ENCODE assay signal across 14 mouse cellular contexts in the genomic region with DNA sequence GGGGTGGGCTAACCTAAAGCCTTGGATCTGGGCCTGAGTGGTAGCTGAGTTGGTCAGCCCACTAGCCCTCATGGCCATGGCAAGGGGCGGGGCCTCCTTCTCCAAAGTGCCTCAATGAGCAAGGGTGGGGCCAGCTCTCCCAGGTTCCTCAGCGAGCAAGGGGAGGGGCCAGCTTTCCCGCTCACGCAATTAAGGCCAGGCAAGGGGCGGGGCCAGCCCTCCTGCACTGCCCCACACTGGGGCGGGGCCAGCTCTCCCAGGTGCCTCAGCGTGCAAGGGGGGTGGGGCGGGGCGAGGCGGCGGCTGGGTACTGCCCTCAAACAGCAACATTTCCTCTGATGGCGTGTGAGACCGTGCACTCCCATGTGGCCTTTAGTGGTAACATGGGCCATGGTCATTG. TPM values are rescaled to one million over a fixed set of nuclear protein-coding genes. Genes with fewer than 3 reads are reported as not detected.
A peak's percentile ranks its signal among the peaks of the same experiment; 100 is the strongest.
DNase-seq lines count a peak whose midpoint lies in the region; ATAC-seq lines count a peak whose summit lies in the region.
"Had no signal": no experiment of that assay in that cellular context is flagged by ENCODE, and none has a peak within 500 bp of the region (broad histone marks: within the 10 kb centered on the region; RNA-seq: fewer than 3 reads in every experiment).

No protein-coding gene starts in this region.

- peaks cover 6% of the 10 kb centered on the region for H3K27me3 ChIP-seq in hindbrain, embryonic 11.5 days (ENCODE audit: control insufficient read depth, insufficient read depth, low read length)
- H3K27me3 ChIP-seq in hindbrain, embryonic 14.5 days (ENCODE audit: control insufficient read depth, insufficient read depth, low read length): peaks cover 66% of the 10 kb centered on the region
- H3K27me3 ChIP-seq in neural tube, embryonic 12.5 days (replicated peaks): peaks cover 8% of the 10 kb centered on the region; the same call in 1 of the 2 replicates
- H3K27me3 ChIP-seq in embryonic facial prominence, embryonic 11.5 days (ENCODE audit: control insufficient read depth, insufficient read depth, low read length): no peaks in the 10 kb centered on the region
- H3K27me3 ChIP-seq: CH12.LX; stomach, embryonic 15.5 days had no signal

- H3K4me2 ChIP-seq in hindbrain, embryonic 11.5 days (replicated peaks; ENCODE audit: low read depth, low read length): no peak overlapping the region
- no peak overlapping the region for H3K4me2 ChIP-seq in hindbrain, embryonic 14.5 days (replicated peaks)
- peak overlapping the region; percentile 24; the same call in 1 of the 2 replicates for H3K4me2 ChIP-seq in neural tube, embryonic 12.5 days (replicated peaks)
- H3K4me2 ChIP-seq in embryonic facial prominence, embryonic 11.5 days (ENCODE audit: low read depth, low read length): no peak overlapping the region
- H3K4me2 ChIP-seq: stomach, embryonic 15.5 days had no signal

- no peaks in the 10 kb centered on the region for H3K9me3 ChIP-seq in hindbrain, embryonic 11.5 days (ENCODE audit: control insufficient read depth, low read length)
- no peaks in the 10 kb centered on the region for H3K9me3 ChIP-seq in hindbrain, embryonic 14.5 days (ENCODE audit: control insufficient read depth, low read length)
- H3K9me3 ChIP-seq in neural tube, embryonic 12.5 days: no peaks in the 10 kb centered on the region
- no peaks in the 10 kb centered on the region for H3K9me3 ChIP-seq in embryonic facial prominence, embryonic 11.5 days (replicated peaks; ENCODE audit: control insufficient read depth, low read length)
- H3K9me3 ChIP-seq: stomach, embryonic 15.5 days had no signal

- H3K27ac ChIP-seq in hindbrain, embryonic 11.5 days (ENCODE audit: low read depth, low read length): no peak overlapping the region
- H3K27ac ChIP-seq in hindbrain, embryonic 14.5 days: no peak overlapping the region
- H3K27ac ChIP-seq in neural tube, embryonic 12.5 days: no peak overlapping the region
- H3K27ac ChIP-seq in embryonic facial prominence, embryonic 11.5 days (replicated peaks; ENCODE audit: low read depth, low read length): no peak overlapping the region
- H3K27ac ChIP-seq: stomach, embryonic 15.5 days had no signal

- no peak overlapping the region for H3K9ac ChIP-seq in hindbrain, embryonic 11.5 days (ENCODE audit: low read depth, low read length)
- H3K9ac ChIP-seq in hindbrain, embryonic 14.5 days: no peak overlapping the region
- no peak overlapping the region for H3K9ac ChIP-seq in neural tube, embryonic 12.5 days
- no peak overlapping the region for H3K9ac ChIP-seq in embryonic facial prominence, embryonic 11.5 days (replicated peaks; ENCODE audit: low read length)
- H3K9ac ChIP-seq: stomach, embryonic 15.5 days had no signal

- no peaks in the 10 kb centered on the region for H3K4me1 ChIP-seq in hindbrain, embryonic 11.5 days (replicated peaks; ENCODE audit: control insufficient read depth, insufficient read depth, low read length)
- no peaks in the 10 kb centered on the region for H3K4me1 ChIP-seq in hindbrain, embryonic 14.5 days (replicated peaks; ENCODE audit: control insufficient read depth, insufficient read depth, low read length)
- no peaks in the 10 kb centered on the region for H3K4me1 ChIP-seq in neural tube, embryonic 12.5 days
- H3K4me1 ChIP-seq in embryonic facial prominence, embryonic 11.5 days (ENCODE audit: control insufficient read depth, insufficient read depth, low read length): no peaks in the 10 kb centered on the region
- H3K4me1 ChIP-seq: stomach, embryonic 15.5 days had no signal

- peak; percentile 0 for DNase-seq in hindbrain, embryonic 11.5 days (ENCODE audit: low spot score)
- no peak for DNase-seq in hindbrain, embryonic 14.5 days (ENCODE audit: low spot score)
- DNase-seq in neural tube, embryonic 10.5 days (ENCODE audit: extremely low spot score, low spot score): no peak
- peak; percentile 1 for DNase-seq in embryonic facial prominence, embryonic 11.5 days (ENCODE audit: low spot score)
- no peak for DNase-seq in frontal cortex, postnatal 25 days (ENCODE audit: low spot score in 2 of 2)
- DNase-seq: adrenal gland, adult 8-10 months; right cerebral cortex, postnatal 14 days had no signal

- ATAC-seq in hindbrain, embryonic 11.5 days (ENCODE audit: low FRiP score): no peak
- no peak for ATAC-seq in hindbrain, embryonic 14.5 days (ENCODE audit: low FRiP score)
- ATAC-seq in neural tube, embryonic 12.5 days (ENCODE audit: low FRiP score, low read depth): no peak
- ATAC-seq in embryonic facial prominence, embryonic 11.5 days (replicated peaks; ENCODE audit: insufficient number of reproducible peaks, low FRiP score, low TSS enrichment, low read depth): no peak
- no peak for ATAC-seq in frontal cortex, adult (ENCODE audit: low TSS enrichment)

- 34% methylated on average over 11 of the region's 13 CpGs for WGBS in hindbrain, embryonic 11.5 days
- WGBS in hindbrain, embryonic 14.5 days: 46% methylated on average over 13 of the region's 13 CpGs
- 44% methylated on average over 13 of the region's 13 CpGs for WGBS in neural tube, embryonic 12.5 days
- 29% methylated on average over 10 of the region's 13 CpGs for WGBS in embryonic facial prominence, embryonic 11.5 days

- no peak overlapping the region for H3K4me3 ChIP-seq in hindbrain, embryonic 11.5 days (ENCODE audit: low read depth, low read length)
- no peak overlapping the region for H3K4me3 ChIP-seq in hindbrain, embryonic 14.5 days (replicated peaks; ENCODE audit: low read length)
- H3K4me3 ChIP-seq in neural tube, embryonic 12.5 days: no peak overlapping the region
- no peak overlapping the region for H3K4me3 ChIP-seq in embryonic facial prominence, embryonic 11.5 days (ENCODE audit: low read depth, low read length)
- H3K4me3 ChIP-seq: stomach, embryonic 15.5 days had no signal

- no peaks in the 10 kb centered on the region for H3K36me3 ChIP-seq in hindbrain, embryonic 11.5 days (ENCODE audit: control insufficient read depth, insufficient read depth, low read length)
- H3K36me3 ChIP-seq in hindbrain, embryonic 14.5 days (replicated peaks; ENCODE audit: control insufficient read depth, insufficient read depth): no peaks in the 10 kb centered on the region
- H3K36me3 ChIP-seq in neural tube, embryonic 12.5 days: no peaks in the 10 kb centered on the region
- H3K36me3 ChIP-seq in embryonic facial prominence, embryonic 11.5 days (replicated peaks; ENCODE audit: control insufficient read depth, insufficient read depth, low read depth, low read length): no peaks in the 10 kb centered on the region
- H3K36me3 ChIP-seq: stomach, embryonic 15.5 days had no signal

RNA-seq across cellular contexts. Expression of gene Tsx, which starts 9.2 kb away (rescaled TPM):
- polyA plus RNA-seq in hindbrain, embryonic 11.5 days (2014; fragmentation: Nextera tagmentation; extraction: Ambion mirVana): 0.45 and 0.51 TPM in 2 replicates
- polyA plus RNA-seq in hindbrain, embryonic 14.5 days (2014; fragmentation: Nextera tagmentation; extraction: Ambion mirVana): 0.25 TPM in 1 of 2 replicates, not detected in the other
- polyA plus RNA-seq in neural tube, embryonic 12.5 days (2016; fragmentation: Nextera tagmentation; extraction: Ambion mirVana): 0.26 and 0.49 TPM in 2 replicates
- 0.53 TPM in 1 of 2 replicates, not detected in the other for polyA plus RNA-seq in embryonic facial prominence, embryonic 11.5 days (2014; fragmentation: Nextera tagmentation; extraction: Ambion mirVana)
- polyA plus RNA-seq: heart, embryonic 16.5 days; liver, adult 2 months had no signal

RNA-seq across cellular contexts. Expression of gene Gm26992, which starts 16.8 kb away (rescaled TPM):
- polyA plus RNA-seq in hindbrain, embryonic 11.5 days (2014; fragmentation: Nextera tagmentation; extraction: Ambion mirVana): not detected in 2 replicates
- not detected in 2 replicates for polyA plus RNA-seq in hindbrain, embryonic 14.5 days (2014; fragmentation: Nextera tagmentation; extraction: Ambion mirVana)
- not detected in 2 replicates for polyA plus RNA-seq in neural tube, embryonic 12.5 days (2016; fragmentation: Nextera tagmentation; extraction: Ambion mirVana)
- polyA plus RNA-seq in embryonic facial prominence, embryonic 11.5 days (2014; fragmentation: Nextera tagmentation; extraction: Ambion mirVana): not detected in 2 replicates
- polyA plus RNA-seq: heart, embryonic 16.5 days; intestine, embryonic 14.5 days; liver, adult 2 months; stomach, embryonic 15.5 days had no signal

RNA-seq across cellular contexts. Expression of gene Chic1, which starts 48.7 kb away (rescaled TPM):
- 6.2 and 8.5 TPM in 2 replicates for polyA plus RNA-seq in hindbrain, embryonic 11.5 days (2014; fragmentation: Nextera tagmentation; extraction: Ambion mirVana)
- polyA plus RNA-seq in hindbrain, embryonic 14.5 days (2014; fragmentation: Nextera tagmentation; extraction: Ambion mirVana): 7.9 and 8.3 TPM in 2 replicates
- polyA plus RNA-seq in neural tube, embryonic 12.5 days (2016; fragmentation: Nextera tagmentation; extraction: Ambion mirVana): 7.4 and 7.5 TPM in 2 replicates
- 3.8 and 4.1 TPM in 2 replicates for polyA plus RNA-seq in embryonic facial prominence, embryonic 11.5 days (2014; fragmentation: Nextera tagmentation; extraction: Ambion mirVana)

Comparison
In these comparisons a context has a peak if more than half of its experiments do, and no peak if none do; other contexts are left out.
1. DNase-seq: peak in hindbrain, embryonic 11.5 days (single experiment) and embryonic facial prominence, embryonic 11.5 days (single experiment); none in hindbrain, embryonic 14.5 days (single experiment), neural tube, embryonic 10.5 days (single experiment) and frontal cortex, postnatal 25 days (0 of 2).